Mouse (Mus musculus) G1E (cell line): ENCODE data around the gene Glmp. TPM values are rescaled to one million over a fixed set of nuclear protein-coding genes. Genes with fewer than 3 reads are reported as not detected.
A peak's percentile ranks its signal among the peaks of the same experiment; 100 is the strongest.
"Not testable (repeated sequence)": the region's sequence is repeated elsewhere in the genome, so short reads cannot be mapped to it uniquely, and the experiment has no call there.

Source experiments
- ATAC-seq: 2 replicates; pipeline ENCODE4 v1.8.0; 2016; ENCODE audit warnings: mild to moderate bottlenecking; ENCODE audit not compliant: insufficient number of reproducible peaks, poor library complexity, low FRiP score, severe bottlenecking; ENCODE audit errors: extremely low read depth
- DNase-seq: peaks from one replicate; pipeline ENCODE4 v3.0.0; 2012; ENCODE audit warnings: low spot score
- H3K27me3 ChIP-seq: 2 replicates; pipeline ENCODE4 v1.6.1; 2012; ENCODE audit warnings: mild to moderate bottlenecking, low read length, inconsistent platforms; ENCODE audit not compliant: insufficient read depth
- H3K36me3 ChIP-seq: replicated peaks from 2 replicates; pipeline ENCODE3; 2012; ENCODE audit warnings: mild to moderate bottlenecking, inconsistent platforms
- H3K4me1 ChIP-seq: 2 replicates; pipeline ENCODE4 v1.6.1; 2012; ENCODE audit warnings: low read depth, low read length, inconsistent platforms, mixed read lengths; ENCODE audit not compliant: insufficient read depth
- H3K4me3 ChIP-seq: 2 replicates; pipeline ENCODE4 v1.5.1; 2012; ENCODE audit warnings: low read depth, mild to moderate bottlenecking, inconsistent platforms, low read length, moderate library complexity, mixed read lengths
- H3K9me3 ChIP-seq: replicated peaks from 2 replicates; pipeline ENCODE4 v1.6.1; 2012; ENCODE audit warnings: inconsistent platforms
- CTCF ChIP-seq: IDR thresholded peaks from 2 replicates; pipeline ENCODE4 v1.5.1; 2012; ENCODE audit warnings: low read depth, low read length, inconsistent platforms, mixed read lengths
- GATA1 ChIP-seq: IDR thresholded peaks from 2 replicates; pipeline ENCODE4 v1.6.1; 2012; ENCODE audit warnings: borderline replicate concordance, low read length, inconsistent platforms, mixed read lengths
- GATA2 ChIP-seq: IDR thresholded peaks from 2 replicates; pipeline ENCODE4 v1.6.1; 2012; ENCODE audit warnings: low read depth, low read length, inconsistent platforms, borderline replicate concordance
- POLR2AphosphoS5 ChIP-seq: IDR thresholded peaks from 2 replicates; pipeline ENCODE4 v1.6.1; 2012; ENCODE audit warnings: low read depth, low read length, inconsistent platforms; ENCODE audit not compliant: insufficient replicate concordance
- TAL1 ChIP-seq: conservative IDR thresholded peaks from 2 replicates; pipeline ENCODE4 v1.6.1; 2012; ENCODE audit warnings: low read depth, low read length, inconsistent platforms, mixed read lengths
- polyA plus RNA-seq: library from polyadenylated mRNA; stranded (reverse); fragments of >175 nt; gene quantifications from 2 replicates; pipeline ENCODE4 v1.2.3, GENCODE M21; 2012
- total RNA-seq, 2 experiments: library from RNA; stranded (forward) in 1 of 2; stranded (reverse) in 1 of 2; fragments of 200-1000 nt in 1 of 2; fragments of >200 nt in 1 of 2; fragmentation: Nextera tagmentation in 1 of 2; gene quantifications; 2 replicates each; pipeline ENCODE4 v1.2.3; 2014 to 2017

The Glmp gene
- total RNA-seq (2014; fragmentation: Nextera tagmentation) (119 and 123 TPM in 2 replicates), total RNA-seq (2017) (65.7 and 89.1 TPM in 2 replicates), polyA plus RNA-seq (31.4 and 67.5 TPM in 2 replicates)

DNA sequence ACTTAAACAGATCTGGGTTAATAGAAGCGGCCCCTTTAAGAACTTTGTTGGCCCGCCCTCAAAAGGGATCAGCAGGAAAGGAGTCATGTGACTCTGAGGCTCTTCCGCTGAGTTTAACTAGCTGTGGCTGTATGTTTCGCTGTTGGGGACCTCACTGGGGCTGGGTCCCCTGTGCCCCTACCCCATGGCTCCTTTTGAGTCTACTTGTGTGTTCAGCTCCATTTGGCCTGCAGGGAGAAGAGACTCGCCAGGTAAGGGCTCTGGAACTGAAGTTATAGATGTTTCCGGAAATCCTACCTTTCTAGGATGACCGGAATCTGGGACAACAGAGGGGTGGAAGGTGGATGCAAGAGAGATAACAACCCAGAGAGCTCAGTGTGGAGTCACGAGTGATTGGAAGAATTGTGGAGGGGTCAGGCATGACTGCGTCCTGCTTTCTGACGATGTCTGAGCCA lies at the start of gene Glmp:
Gene Glmp (plus strand): TSS at position 73 of the 455 bp plus-strand sequence.
- Histone ChIP-seq H3K4me1 (peaks cover 32% of the 10 kb centered on the region), H3K36me3 (peaks cover 85% of the 10 kb centered on the region), H3K27me3 (no peaks in the 10 kb centered on the region), H3K9me3 (no peaks in the 10 kb centered on the region), H3K4me3 (peak within 1 kb of the TSS; percentile 71)
- DNase-seq: peak; percentile 78
- TF ChIP-seq GATA2 (no peak), GATA1 (no peak), TAL1 (no peak), CTCF (no peak), POLR2AphosphoS5 (no peak)
- ATAC-seq: peak; percentile 72

DNA sequence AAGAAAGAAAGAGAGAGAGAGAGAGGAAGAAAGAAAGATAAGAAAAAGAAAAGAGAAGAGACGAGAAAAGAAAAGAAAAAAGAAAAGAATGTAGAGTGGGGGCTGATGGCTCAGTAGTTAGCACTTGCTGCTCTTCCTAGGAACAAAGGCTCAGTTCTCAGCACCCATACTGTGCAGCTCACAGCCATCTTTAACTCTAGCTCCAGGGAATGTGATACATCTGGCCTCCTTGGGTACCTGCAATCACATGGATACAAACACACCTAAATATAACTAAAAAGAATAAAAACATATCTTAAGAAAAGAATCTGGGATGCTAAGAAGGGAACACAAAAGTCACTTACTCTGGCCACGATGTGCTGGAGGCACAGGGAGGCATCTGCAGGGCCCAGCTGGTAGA lies 48.7 kb upstream of the Glmp start:
- ATAC-seq (no peak), DNase-seq (no peak)
- Histone ChIP-seq H3K27me3 (no peaks in the 10 kb centered on the region), H3K4me1 (0 out of 2 replicates have a peak, but pooled peaks cover 3% of the 10 kb centered on the region), H3K4me3 (no peak overlapping the region), H3K9me3 (no peaks in the 10 kb centered on the region), H3K36me3 (no peaks in the 10 kb centered on the region)
- TF ChIP-seq GATA1: no peak
- no peak for TF ChIP-seq POLR2AphosphoS5
- no peak for TF ChIP-seq GATA2
- no peak for TF ChIP-seq TAL1
- no peak for TF ChIP-seq CTCF

DNA sequence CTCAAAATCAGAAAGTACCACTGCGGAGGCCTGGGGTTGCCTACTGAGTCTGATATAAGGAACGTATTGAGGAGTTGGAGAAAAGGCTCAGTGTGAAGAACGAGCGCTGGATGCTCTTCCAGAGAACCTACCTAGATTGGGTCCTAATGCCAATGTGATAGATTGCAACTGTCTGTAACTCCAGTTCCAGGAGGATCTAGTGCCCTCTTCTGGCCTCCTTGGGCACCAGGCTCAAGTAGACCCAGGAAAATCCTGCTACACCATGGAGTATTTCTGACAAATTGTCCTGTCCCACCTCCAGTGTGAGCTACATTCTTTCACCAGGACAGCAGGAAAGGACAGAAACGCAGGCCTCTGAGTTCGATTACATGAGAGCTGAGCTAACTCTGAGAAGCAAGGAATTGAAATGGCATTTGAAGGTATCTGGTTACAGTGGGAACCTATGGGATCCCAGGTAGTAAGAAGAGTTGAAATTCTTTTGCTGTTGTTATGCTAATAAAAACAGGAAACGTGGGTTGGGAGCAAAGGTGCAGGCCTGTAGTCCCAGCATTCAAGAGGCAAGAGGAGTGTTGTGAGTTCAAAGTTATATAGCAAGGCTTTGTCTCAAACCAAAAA lies 48.2 kb upstream of the Glmp start:
- DNase-seq (no peak), ATAC-seq (no peak)
- no peak overlapping the region for H3K4me3 ChIP-seq
- H3K36me3 ChIP-seq: no peaks in the 10 kb centered on the region
- H3K27me3 ChIP-seq: no peaks in the 10 kb centered on the region
- 0 out of 2 replicates have a peak, but pooled peaks cover 3% of the 10 kb centered on the region for H3K4me1 ChIP-seq
- TF ChIP-seq POLR2AphosphoS5 (no peak), GATA2 (no peak), CTCF (no peak), TAL1 (no peak), GATA1 (no peak)
- no peaks in the 10 kb centered on the region for H3K9me3 ChIP-seq

DNA sequence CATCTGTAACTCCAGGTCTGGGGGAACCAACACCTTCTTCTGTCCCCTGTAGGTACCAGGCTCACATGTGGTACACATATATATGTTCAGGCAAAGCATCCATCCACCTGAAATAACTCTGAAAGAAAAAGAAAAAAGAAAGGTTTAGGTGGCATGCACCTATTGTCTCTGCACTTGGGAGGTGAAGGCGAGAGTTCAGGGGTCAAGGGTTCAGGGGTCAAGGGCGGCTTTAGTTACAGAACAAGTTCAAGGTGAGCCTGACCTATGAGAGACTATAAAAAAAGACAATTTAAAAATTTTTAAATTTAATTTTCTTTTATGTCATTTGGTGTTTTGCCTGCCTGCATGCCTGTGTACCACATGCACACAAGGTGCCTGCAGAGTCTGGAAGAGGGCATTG lies 44.8 kb upstream of the Glmp start:
- TF ChIP-seq POLR2AphosphoS5: no peak
- TF ChIP-seq GATA2: no peak
- no peak for TF ChIP-seq TAL1
- no peak for TF ChIP-seq CTCF
- TF ChIP-seq GATA1: no peak
- H3K4me3 ChIP-seq: no peak overlapping the region
- peaks cover 5% of the 10 kb centered on the region for H3K36me3 ChIP-seq
- DNase-seq: no peak
- H3K4me1 ChIP-seq: 0 out of 2 replicates have a peak, but pooled peaks cover 3% of the 10 kb centered on the region
- no peak for ATAC-seq
- no peaks in the 10 kb centered on the region for H3K27me3 ChIP-seq
- no peaks in the 10 kb centered on the region for H3K9me3 ChIP-seq

- not testable (repeated sequence) for ATAC-seq, DNase-seq, H3K4me1 ChIP-seq, H3K4me3 ChIP-seq, H3K27me3 ChIP-seq, H3K9me3 ChIP-seq
- H3K36me3 ChIP-seq: peaks cover 12% of the 10 kb centered on the region
Measured at GRCm38 (mm10) chr3:88281141-88281916, 43.5 kb upstream of the Glmp start.

DNA sequence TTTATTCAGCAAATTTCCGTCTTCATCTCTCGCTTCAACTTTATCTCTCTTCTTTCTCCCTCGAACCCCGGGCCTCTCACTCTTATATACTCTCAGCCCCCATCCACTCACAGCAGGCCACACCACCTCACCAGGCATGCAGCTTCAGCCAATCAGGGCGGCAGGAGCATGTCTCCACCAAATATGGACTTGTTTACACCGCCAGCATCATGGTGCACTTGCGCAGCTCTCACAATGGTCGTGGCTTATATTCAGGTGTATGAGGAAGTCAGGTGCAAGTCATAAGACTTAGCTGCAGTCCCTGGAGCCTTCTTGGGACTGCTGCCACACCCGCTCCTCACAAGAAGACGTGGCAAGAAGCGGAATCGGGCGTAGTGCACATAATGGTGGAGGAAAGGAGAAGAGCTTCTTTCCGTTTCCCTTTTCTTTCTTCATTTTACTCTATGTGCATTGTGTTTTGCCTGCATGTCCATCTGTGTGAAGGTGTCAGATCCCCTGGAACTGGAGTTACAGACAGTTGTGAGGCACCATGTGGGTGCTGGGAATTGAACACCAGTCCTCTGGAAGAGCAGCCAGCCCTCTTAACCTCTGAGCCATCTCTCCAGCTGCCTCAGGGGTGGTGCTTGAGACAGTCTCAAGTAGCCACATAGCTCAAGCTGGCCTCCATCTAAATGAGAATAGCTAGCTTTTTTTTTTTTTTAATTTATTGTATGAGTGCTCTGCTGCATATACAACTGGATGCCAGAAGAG lies 39.8 kb upstream of the Glmp start:
- not testable (repeated sequence) for H3K27me3 ChIP-seq, H3K9me3 ChIP-seq, H3K4me3 ChIP-seq, DNase-seq, H3K4me1 ChIP-seq, ATAC-seq
- H3K36me3 ChIP-seq: peaks cover 35% of the 10 kb centered on the region

DNA sequence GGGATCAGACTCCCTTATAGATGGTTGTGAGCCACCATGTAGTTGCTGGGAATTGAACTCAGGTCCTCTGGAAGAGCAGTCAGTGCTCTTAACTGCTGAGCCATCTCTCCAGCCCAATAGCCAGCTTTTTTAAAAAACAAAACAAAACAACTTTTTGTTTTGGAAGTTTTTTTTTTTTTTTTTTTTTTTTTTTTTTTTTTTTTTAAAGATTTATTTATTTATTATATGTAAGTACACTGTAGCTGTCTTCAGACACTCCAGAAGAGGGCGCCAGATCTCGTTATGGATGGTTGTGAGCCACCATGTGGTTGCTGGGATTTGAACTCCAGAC lies 39.3 kb upstream of the Glmp start:
- peaks cover 40% of the 10 kb centered on the region for H3K36me3 ChIP-seq
- not testable (repeated sequence) for H3K9me3 ChIP-seq, H3K27me3 ChIP-seq, H3K4me1 ChIP-seq, ATAC-seq, DNase-seq, H3K4me3 ChIP-seq
